Mouse (Mus musculus): ENCODE results near the gene Dcun1d4.

DNA sequence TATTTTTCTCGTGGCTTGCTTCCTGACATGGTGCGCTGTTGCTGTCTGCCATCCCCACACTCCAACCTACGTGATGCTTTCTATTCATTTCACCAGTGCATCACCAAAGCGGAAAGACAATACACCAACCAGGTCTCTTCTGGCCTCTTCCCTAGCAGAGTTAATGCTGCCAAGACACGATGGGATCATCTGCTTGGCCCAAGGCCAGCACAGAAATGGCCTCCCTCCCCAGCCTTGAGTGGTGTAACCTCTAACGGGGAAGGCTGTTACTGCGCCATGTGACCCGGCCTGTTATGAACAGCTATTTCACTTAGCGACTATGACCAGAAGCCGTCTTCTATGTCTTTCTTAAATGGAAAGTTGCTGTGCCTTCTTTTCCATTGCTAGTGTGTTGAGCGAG lies 73.1 kb downstream of the Dcun1d4 start:
- no peak for TF ChIP-seq CTCF (IDR thresholded peaks at IDR 0.05; ENCODE audit: extremely low read depth, insufficient read depth, insufficient read length, insufficient replicate concordance)
- no peak for TF ChIP-seq POLR2A (IDR thresholded peaks at IDR 0.05; ENCODE audit: low read depth, low read length)
